Mouse (Mus musculus): Measurements from ENCODE around the gene Phrf1.

- no peak for TF ChIP-seq POLR2A (IDR thresholded peaks at IDR 0.05; ENCODE audit: low read depth, low read length)
- TF ChIP-seq CTCF (IDR thresholded peaks at IDR 0.05; ENCODE audit: borderline replicate concordance, insufficient read depth, low read length) = peak; percentile 49; the same call in 1 of the 2 replicates
These were observed 36.3 kb downstream of the Phrf1 start for GRCm38 (mm10) chr7:141264761-141265410.
